Mouse (Mus musculus) c-Kit-positive CD71-negative TER-119-negative erythroid progenitor cells, embryonic 14.5 days (primary cell): ENCODE results near the gene Pck2.
A peak's percentile ranks its signal among the peaks of the same experiment; 100 is the strongest.

Source experiments
- DNase-seq: peaks from one replicate; pipeline ENCODE4 v3.0.0-alpha.2; 2013; ENCODE audit warnings: low read depth

Gene Pck2

DNA sequence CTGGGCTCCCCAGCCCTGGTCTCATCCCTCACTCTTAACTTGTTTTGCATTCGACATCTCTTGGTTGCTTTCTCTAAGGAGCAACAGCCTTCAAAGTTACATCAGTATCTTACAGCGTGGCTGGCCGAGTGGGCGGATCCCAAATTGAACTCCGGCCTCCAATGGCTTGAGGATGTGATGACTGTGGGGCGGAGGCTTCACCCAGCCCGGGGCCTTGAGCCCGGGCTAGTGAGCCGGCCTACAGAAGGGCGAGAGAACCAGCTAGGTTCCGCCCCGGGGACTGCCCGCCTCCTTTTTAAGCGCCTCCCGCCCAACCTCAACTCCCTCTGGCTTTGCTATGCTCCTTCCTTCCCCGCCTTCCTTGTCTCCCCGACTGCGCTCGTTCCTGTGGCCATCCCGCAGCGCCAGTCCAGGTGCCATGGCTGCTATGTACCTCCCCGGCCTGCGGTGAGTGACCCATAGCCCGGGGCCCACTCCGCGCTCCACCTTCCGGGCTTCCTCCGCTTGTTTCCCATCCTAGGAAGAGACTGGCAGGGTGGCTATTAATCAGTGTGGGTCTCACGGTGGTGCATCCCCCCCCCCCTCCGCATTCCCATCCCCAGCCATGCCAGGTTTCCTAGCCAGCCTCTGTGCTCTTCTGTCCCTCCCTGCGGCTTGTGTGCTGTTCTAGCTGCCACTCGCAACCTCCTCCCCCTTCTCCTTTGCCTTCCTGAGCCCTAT, at the start of gene Pck2:
Gene Pck2, plus strand, starts transcription at position 200 of the 720 bp plus-strand sequence.
- peak; percentile 85 for DNase-seq

DNA sequence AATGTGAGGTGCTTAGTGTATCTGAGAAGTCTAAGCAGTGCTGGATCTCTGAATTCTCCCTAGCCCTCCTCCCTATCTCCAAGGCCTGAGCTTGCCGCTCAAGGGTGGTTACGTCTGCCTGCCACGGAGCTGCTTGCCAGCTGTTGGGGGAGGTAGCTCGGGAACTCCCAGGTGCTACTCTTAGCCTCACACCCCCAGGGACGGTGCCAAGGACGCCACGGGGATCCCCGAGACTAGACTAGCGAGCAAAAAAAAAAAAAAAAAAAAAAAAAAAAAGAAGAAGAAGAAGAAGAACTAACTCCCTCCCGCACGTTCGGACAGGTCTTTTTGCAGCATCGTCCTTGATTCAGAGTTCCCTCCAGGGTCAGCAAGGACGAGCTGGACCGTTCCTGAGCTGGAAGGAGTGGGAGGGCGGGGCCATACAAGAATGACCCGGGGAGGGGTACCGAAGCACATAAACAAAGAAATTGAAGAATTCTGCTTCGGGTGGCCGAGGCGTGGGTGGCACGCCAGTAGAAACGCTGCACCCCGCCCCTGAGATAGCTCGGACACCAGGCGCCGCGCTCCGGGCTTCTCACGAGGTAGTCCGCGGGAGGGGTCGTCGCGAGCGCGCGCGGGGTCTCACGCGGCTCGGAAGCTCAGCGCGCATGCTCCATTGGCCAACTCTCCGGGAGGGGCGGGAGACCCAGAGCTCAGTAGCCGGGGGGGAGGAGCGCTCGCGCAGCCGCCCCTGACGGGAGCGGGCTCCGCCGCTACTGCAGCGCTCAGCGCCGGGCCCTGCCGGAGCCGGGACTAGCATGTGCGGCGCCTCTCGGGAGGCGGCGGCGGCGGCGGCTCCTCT, 49.5 kb upstream of the Pck2 start, which contains the start of gene Carmil3:
Gene Carmil3, plus strand, starts transcription at position 291 of the 841 bp plus-strand sequence.
- no peak for DNase-seq

DNA sequence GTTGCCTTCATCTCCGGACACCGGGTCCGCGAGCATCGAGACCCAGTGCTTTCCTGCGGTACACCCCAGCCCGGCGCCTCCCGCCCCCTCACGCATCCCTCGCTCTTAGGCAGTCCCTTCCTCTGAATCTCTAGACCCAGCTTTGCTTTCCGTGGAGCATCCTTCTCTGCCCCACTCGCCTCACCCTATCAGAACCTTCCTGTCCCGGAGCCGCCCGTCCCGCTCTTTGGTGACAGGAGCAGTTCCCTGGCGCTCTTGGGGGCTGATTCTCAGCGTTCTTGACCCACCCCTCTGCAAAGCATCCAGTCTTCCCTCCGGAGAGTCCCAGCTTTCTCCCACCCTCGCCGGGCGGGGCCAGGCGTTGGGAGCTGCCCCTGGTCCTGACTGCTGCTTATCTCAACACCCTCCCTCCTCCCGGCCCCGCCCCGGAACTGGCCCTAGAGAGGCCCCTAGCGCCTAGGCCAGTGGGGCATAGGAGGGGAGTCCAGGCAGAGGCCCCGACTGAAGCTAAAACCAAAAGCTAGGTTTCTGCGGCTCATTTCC, 48.7 kb upstream of the Pck2 start:
- peak; percentile 56 for DNase-seq

DNA sequence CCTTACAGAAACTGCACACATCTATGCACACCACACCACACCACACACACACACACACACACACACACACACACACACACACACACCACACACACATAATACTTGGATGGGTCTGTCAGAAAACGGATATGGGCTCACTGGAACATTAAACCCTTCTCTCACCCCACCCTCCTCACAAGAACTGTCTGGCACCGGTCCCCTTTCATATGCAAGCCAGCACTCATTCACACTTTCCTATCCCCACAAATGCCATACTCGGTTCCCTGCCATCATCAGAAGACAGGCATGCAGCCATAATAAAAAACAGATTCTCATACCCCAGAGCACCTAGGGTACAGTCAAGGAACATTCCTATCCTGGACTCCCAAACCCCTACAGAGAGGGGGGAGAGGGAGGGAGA, 48.0 kb upstream of the Pck2 start:
- no peak for DNase-seq

DNA sequence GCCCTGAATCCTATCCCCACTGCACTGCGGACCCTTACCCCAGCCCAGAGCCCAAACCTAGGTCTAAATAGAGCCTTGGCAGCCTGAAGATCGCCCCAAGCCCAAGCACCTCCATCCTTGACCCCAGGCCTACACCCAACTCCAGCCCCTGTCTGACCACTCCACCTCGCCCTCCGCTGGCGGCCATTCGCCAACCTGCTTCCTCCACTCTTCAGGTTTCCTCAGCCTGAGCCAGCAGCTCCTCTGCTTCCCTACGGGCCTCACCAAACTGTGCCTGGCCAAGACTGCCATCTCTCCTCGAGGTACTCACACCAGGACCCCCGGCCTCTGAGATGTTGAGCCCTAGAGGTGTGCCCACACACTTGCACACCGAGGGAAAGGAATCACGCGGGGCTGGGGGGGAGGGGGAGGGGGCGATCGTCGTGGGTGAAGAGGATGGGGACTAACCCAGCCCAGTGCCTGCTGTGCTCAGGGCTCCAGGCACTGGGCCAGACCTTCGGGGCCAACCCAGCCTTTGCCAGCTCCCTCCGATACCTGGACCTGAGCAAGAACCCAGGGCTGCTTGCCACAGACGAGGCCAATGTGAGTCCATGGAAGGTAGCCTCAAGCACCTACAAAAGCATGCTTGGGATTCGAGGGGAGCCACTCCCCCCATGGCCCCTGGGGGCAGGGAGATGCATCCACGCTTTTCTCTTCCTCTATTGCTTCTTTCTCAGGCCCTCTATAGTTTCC, 44.4 kb upstream of the Pck2 start:
- DNase-seq = no peak

DNA sequence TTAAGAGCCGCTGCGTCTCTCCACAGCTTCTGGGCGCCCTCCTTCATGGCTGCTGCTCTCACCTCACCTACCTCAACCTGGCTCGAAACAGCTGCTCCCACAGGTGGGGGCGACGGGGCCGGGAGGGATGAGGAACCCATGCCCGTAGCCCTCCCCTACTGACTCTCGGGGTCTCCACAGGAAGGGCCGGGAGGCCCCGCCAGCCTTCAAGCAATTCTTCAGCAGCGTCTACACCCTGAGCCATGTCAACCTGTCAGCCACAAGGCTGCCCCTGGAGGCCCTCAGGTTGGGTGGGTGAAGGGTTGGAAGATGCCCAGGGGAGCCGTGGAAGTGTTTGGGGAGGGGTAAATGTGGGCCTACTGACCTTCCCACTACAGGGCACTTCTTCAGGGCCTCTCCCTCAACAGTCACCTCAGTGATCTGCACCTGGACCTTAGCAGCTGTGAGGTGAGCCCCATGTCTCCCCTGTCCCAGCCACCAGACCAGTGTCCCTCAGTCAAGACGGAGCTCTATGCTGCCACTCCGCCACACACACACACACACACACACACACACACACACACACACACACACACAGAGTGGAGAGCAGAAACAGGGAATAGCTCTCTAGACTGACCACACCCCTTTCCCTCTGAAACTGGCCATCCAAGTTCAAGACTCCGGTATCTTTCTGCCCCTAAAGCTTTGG, 43.2 kb upstream of the Pck2 start:
- no peak for DNase-seq

DNA sequence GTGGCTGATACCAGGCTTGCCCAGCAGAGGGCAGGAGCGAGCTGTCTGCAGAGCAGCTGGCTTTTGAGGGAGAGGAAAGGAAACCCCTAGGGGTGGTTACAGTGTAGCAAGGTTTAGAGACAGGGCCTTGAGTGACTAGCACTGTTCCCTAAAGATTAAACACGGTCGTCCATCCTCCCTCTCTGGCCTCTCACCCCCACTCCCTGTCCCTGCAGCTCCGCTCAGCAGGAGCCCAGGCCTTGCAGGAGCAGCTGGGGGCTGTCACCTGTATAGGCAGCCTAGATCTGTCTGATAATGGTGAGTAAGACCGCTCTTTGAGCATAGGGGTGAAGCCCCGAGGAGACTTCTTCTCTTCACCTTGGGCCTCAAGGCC, 42.6 kb upstream of the Pck2 start:
- peak; percentile 85 for DNase-seq

DNA sequence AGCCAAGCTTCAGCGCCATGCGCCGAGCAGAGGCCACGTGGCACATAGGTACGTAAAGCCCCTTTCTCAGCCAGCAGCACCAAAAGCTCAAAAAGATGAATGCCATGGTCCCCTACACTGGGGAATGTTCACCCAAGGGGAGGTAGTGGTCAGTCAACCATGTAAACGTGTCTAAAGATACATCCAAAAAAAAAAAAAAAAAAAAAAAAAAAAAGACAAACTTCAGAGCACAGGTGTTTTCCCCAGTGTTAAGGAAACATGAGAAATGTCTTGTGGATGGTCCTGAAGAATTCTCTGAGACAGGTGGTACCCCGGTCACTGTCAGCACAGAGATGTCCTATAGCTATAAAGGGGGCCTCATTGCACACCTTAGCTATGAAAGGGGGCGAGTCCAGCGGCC, 34.5 kb upstream of the Pck2 start:
- no peak for DNase-seq

DNA sequence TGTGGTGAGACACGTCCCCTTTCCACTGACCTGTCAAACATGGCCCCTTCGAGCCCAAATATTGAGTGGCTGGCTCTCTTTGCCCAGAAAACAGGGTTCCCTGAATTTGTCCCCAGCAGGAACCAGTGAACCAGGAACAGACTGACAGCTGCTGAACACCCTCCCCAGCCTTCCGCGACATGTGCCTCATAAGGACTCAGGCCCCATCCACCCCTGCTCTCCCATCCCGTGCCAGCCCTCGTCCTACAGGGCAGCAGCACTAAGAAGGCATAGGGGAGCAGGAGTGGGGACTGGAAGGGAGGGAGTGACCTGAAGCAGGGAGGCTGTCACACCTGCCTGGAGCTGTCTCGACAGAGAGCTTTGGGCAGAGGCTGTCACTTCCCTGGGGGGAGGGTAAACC, 32.3 kb upstream of the Pck2 start:
- DNase-seq = no peak

DNA sequence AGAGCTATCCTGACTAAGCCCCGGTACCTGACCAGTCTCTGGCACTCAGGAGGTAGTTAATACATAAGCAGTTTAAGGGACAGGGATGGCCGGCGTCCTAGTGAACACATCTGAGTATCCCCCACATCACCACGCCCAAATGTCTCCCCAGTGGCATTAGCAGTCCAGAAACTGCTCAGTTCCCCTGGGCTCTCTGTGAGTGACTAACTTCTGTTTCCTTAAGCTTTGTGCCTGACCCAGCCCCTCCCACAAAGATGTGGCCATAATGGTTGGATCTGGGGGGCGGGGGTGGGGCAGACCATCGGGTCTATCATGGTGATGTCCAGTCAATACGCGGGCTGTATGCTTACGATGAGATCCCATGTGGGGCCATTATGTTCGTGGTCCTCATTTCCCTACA, 30.5 kb upstream of the Pck2 start:
- no peak for DNase-seq

DNA sequence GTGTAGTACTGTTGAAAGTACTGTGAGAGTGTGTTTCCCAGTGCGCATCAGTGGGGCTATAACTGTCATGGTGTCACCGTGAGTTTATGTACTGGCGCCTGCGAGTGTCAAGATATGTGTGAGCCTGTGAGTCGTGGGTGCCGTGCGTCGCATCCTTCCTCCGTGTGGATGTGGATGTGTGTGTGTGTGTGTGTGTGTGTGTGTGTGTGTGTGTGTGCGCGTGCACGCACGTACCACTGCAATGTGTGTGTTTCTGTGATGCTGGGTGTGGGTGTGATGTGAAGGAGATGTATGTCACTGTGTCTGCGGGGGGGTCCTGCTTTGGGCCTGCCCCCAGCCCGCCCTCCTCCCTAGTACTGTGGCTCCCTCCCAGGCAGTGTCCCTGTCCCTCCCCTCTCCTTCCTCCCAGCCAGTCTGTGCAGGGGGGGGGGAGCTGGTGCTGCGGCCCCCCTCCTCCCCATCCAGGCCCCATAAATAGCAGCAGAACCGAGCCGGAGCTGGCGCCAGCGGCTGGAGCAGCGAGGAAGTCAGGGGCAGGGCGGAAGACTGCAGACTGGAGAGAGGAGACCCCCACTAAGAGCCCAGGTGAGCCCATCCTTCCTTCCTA, 29.8 kb upstream of the Pck2 start, which contains the start of gene Cpne6:
Gene Cpne6, plus strand, starts transcription at position 321 of the 607 bp plus-strand sequence.
- no peak for DNase-seq

DNA sequence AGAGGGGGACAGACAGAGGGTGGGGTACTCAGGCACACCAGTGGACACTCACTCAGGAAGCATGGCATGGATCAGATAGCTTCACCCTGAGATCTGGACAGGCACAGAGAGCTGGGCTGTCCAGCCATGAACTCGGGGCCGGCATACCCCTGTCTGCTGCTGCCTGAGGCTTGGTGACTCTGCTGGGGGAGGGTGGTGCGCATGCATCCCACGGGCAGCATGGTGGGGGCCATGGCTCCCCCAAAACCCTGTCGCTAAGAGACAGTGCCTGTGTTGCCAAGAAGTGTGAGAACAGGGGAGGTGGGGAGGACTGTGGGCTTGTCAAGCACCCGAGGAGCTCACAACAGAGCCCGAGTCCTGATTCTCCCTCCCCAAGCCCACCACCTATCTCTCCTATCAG, 29.0 kb upstream of the Pck2 start:
- DNase-seq = no peak

DNA sequence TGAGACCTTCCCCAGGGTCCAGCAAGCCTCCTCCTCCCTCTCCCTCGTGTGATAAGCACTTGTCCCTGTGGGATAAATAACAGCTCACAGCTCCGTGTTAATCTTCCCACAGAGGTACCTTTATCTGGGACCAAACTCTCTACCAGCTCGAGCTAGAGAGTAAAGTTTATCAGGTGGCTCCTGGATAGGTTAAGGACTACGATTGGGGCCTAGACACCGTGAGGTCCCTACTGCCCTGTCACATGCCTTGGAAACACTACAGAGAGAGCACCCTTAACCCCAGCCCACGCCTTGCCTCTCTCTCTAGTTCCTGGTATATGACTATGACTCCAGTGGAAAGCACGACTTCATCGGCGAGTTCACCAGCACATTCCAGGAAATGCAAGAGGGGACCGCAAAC, 26.1 kb upstream of the Pck2 start:
- no peak for DNase-seq

DNA sequence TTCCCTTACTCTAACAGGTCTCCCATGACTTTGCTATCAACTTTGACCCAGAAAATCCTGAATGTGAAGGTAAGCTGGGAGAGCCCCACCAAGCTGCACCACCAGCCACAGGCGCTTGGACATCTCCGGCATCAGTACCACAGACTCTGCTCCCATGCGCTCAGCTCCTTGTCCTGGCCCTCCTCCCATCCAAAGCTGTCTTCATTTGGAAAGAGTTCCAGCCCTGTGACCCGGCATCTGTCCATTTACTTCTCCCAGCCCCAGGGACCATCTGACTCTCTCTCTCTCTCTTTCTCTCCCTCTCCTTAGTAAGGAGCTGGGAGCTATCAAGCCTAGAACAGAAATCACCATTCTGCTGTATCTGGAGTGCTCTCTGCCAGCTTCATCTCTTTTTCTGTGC, 24.2 kb upstream of the Pck2 start:
- no peak for DNase-seq

DNA sequence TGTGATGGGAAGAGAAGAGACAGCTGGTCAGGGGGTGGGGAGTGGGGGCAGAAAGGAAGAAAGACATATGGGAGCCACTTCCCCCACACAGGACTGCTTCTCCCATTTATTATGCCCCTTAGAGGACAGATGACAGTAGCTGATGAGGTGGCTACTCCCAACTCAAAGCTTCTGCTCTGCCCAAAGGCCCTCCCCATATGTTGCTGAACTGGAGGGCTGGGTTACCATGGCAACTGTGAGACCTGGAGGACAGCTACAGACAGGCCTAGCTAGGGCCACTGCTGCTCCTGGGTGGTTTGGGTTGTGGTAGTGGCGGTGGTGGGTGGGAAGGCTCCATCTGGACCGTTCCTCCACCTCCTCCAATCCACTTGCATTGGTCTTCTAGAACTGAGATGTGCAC, 21.2 kb upstream of the Pck2 start:
- no peak for DNase-seq

DNA sequence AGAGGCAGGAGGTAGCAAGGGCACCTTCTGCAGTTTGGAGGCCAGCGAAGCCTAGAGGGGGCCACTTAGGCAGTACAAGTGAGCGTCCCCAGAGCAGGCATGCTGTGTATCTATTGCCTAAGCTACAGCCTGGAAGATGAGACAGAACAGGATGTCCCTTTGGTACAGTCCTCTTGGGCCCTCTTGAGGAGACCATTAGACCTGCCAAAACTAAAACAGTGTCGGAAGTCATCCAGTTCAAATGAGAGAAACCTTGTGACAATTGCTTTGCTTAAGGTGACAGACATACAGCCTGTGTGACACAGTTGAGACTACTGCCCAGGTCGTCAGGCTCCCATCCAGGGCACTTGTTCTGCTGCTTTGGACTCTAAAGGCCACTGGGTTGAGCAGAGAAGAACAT, 20.5 kb upstream of the Pck2 start:
- DNase-seq = no peak

DNA sequence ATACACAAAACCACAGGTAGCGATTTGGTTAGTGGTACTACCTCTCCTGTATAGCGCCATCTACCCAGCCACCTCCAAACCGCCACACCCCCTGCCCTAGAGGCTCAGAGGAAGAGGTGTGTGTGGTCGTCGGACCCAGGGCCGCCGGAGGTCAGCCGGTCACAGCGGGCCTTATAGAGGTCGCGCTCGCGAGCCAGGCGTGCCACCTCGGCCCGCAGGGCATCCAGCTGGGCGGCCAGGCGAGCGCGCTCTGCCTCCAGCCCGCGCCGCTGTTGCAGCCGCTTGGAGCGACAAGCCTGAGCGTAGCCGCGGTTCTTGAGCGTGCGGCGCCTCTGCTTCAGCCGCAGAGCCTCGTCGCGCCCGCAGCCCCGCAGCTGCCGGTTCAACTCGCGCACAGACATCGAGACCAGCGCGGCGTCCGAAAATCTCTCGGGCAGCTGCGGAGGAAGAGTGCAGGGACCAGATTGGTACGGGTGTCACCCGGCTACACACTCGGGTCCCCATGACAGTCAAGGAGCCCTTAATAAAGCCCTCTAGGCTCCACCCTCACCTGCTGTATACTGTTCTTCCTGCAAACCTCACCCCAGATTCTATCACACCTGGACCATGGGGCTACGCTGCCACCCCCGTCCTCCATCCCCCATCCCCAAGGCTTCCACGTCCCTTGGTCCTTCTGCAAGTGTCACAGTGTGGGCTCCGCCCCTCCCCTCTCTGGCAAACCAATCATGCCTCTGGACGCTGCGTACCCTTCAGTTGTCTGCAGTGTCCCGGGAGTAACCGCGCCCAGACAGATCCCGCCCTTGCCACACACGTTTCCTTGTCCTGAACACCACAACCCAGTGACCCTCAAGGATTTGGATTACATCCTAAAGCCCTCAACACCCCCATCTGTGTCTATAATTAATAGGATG, 19.4 kb upstream of the Pck2 start:
- DNase-seq = no peak

DNA sequence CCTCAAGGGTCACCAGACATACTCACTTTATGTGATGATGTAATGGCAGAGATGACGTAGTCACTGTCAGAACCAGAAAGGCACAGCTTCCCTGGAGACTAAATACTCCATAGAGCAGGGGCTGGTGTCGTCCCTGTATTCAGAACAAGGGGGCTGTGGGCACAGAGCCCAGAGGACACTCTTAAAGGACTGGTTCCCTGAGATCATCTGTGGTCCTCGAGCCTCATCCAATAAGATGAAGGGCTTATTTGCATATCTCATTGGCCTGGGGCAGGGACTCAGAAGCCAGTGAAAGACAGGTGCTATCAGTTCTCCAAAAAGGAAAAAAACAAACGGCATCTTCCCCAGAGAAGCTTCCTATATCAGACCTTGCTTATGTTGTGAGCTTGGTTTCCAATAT, 16.0 kb upstream of the Pck2 start:
- DNase-seq = no peak

DNA sequence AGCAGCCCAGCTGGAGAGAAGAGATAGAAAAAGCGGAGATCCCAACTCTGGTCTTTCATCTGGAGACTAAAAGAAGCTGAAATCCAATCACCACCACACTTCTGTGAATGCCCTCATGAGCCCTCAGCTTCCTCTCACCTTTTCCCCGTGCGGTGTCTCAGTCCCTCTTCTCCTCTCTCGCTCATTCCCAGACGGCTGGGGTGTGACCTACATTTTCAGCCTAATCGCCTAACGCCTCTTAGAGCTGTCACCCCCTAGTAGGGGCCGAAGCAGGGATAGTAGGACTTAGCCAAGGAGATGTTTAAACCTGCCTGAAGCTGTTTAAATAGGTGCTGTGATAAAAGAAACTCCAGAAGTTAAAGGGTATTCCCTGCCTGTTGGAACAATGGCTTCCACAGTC, 15.3 kb upstream of the Pck2 start, which contains the start of gene Nrl:
Gene Nrl, minus strand, starts transcription at position 197 of the 400 bp plus-strand sequence.
- no peak for DNase-seq

DNA sequence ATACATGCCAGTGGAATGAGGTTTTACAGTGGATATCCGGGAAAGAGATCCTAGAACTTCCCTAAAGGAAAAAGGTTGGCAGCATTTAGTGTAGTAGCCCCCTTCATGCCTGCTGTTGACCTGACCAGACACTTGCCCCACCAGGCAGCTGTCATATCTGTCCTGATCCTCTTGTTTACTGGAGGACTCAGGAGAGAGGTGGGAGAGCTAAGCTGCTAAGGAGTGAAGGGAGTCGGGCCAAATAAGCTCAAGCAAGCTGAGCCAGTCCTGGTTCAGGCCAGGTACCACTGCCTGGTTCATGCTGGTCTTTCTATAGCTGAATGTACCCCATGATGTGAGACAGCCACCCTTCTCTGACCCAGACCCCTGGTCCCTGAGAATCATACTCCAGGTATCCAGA, 13.4 kb upstream of the Pck2 start:
- DNase-seq = no peak
